Mouse (Mus musculus): ENCODE measurements around the gene Galnt10. TPM values are rescaled to one million over a fixed set of nuclear protein-coding genes. Genes with fewer than 3 reads are reported as not detected.
"Not testable (repeated sequence)": the region's sequence is repeated elsewhere in the genome, so short reads cannot be mapped to it uniquely, and the experiment has no call there.

Galnt10 gene
- total RNA-seq, 2 experiments from 2014 or later, result 7.2 to 8.0 TPM

- no peak for DNase-seq
These were observed 145.8 kb downstream of the Galnt10 start for GRCm38 (mm10) chr11:57790866-57791535.

GRCm38 (mm10) chr11:57795086-57795485, 149.8 kb downstream of the Galnt10 start:
- DNase-seq, result no peak

GRCm38 (mm10) chr11:57797828-57798227, 152.6 kb downstream of the Galnt10 start:
- DNase-seq, result no peak

DNA sequence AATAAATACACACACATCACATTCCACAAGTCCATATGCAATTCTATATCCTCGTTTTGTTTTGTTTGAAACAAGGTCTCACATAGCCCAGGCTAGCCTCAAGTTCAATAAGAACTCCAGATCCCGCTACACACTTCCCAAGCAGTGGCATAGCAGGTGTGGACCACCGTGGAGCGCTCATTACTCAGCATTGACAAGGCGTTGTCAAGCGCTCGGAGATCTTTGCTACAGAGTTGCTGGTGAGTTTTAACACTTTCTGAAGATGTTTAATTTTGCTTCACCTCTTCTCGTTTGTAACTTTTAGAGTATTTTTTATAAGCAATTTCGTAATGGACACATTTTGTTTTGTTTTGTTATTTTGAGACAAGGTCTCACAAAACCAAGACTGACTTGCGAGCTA, 154.2 kb downstream of the Galnt10 start:
- no peak for DNase-seq

- no peak for DNase-seq
These were observed 155.2 kb downstream of the Galnt10 start for GRCm38 (mm10) chr11:57800266-57800951.

DNA sequence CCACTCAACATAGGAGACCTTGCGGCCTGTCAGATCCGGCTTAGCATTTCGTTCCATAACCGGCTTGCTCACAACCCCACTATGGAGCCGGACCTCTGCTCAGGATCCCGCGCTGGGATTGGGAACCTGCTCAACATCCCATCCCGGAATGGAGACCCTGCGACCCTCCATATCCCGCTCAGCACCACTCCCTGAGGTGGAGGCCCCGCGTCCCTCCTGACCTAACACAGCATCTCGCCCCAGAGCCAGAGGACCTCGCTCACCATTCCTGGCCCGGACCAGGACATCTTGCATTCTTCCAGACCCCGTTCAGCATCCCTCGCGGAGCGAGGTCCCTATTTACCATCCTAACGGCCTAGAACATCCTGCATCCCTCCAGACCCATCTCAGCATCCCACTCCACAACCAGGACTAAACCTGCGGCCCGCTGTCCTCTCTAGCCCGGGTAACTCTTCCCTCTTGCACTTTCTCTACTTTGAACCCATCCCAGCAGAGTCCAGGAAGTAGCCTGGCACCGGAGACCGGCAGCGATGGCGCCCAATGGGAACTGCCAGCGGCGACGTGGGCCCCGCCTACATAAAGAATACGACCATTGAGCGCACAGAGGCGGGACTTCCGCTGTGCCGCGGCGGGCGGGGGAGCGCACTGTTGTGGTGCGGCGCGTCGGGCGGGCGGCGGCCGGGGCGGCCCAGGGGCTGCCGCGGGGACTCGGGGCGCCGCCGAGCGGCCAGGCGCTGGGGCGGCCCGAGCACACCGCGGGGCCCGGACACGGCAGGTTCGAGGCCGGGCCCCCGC, 155.9 kb downstream of the Galnt10 start, which contains the start of gene Sap30l:
Gene Sap30l (plus strand): TSS at position 667 of the 795 bp plus-strand sequence.
- peak; percentile 98 to 99 for DNase-seq

DNA sequence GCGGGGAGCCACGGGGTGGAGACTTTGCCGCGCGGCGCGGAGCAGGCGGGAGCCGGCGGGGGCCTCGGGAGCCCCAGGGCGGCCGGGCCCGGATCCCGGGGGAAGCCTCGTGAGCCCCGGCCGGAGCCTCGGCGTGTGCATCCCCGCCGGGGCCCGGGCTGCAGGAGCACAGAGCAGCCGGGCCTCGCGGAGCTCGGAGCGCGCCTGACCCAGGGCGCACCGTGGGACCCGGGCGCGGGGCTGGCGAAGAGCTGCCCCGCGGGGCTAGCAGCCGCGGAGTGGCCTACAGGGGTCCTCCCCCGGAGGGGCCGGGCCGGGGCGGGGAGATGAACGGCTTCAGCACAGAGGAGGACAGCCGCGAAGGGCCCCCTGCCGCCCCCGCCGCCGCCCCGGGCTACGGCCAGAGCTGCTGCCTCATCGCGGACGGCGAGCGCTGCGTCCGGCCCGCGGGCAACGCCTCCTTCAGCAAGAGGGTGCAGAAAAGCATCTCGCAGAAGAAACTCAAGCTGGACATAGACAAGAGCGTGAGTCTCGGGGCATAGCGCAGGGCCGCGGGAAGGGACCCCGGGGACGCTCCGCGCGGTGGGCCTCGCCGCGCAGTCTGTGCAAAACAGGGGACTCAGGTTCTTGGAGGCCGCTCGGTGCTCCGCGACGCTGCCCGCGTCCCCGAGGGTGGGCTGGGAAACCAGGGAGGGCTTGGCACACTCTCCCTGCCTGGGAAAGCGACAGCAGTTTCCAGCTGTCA, 156.7 kb downstream of the Galnt10 start:
- peak; percentile 72 to 75 for DNase-seq

GRCm38 (mm10) chr11:57802511-57802870, 157.2 kb downstream of the Galnt10 start:
- peak in 1 of 2 experiments; percentile 56 for DNase-seq

GRCm38 (mm10) chr11:57805047-57805446, 159.8 kb downstream of the Galnt10 start:
- DNase-seq, result no peak

DNA sequence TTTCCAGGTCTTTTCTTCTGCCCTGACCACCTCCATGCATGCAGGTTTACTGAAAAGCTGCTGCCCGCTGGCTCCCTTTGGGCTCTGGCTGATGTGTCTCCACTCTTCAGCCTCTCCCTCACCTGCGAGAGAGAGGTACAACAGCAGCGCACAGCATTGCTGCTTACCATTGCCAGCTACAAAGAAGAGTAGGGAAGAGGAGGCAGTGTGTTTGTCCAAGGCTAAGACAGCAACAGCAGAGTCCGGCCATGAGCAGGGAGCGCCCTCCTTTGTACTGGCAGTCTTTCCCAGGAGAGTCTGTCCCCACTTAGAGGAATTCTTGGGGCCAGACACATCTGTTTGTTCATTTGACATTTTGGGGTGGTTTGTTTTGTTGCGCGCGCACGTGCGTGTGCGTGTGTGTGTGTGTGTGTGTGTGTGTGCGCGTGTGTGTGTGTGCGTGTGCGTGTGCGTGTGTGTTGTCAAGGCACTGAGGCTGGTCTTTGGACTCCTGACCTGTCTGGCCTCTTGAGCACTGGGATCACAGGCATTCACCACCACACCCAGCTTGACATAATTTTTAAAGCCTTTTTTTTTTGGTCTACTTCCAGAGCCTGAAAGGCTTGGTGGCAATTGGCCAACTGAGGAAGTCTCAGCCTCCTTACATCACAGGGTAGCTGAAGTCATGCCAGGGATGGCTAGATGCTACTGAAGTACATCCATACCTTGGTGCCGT, 163.9 kb downstream of the Galnt10 start:
- DNase-seq, result peak in 1 of 2 experiments; percentile 14

GRCm38 (mm10) chr11:57809732-57810098, 164.5 kb downstream of the Galnt10 start:
- no peak for DNase-seq

- DNase-seq, result peak in 1 of 2 experiments; percentile 8
These were observed 165.8 kb downstream of the Galnt10 start for GRCm38 (mm10) chr11:57811006-57811405.

DNA sequence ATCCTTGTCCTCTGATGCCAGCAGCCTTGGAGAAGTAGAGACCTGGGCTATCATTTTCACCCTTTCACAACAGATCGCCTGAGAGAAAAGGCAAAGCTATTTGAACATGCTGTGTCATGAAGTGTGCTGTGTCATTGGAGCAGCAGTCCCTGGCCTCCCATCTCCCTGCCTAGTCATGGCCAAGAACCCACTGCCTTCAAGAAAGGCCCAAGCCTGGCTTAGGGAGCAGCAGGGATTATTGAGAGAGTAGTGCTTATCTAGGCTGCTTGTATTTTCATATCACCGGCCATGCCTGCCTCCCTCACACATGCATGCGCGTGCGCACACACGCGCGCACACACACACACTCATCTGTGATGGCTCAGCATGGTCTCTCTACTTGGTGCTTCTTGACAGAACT, 167.0 kb downstream of the Galnt10 start:
- no peak for DNase-seq

DNA sequence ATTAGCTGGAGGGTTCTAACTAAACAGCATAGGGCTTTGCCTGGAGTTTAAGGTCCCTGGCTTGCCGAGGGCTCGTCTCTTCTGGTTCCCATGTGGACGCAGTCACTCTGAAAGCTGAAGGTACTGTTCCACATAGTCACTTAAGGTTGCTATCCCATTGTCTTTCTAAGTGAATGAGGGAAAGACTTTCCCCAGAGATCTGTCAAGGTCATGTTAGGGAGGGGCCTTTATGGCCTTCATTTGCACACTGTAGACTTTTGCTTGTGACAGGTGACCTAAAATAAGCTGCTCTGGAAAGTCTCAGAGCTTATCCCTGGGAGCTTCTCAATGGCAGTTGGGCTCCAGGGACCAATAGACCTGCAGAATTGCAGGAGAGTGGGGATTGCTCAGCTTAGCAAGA, 168.4 kb downstream of the Galnt10 start:
- no peak for DNase-seq

DNA sequence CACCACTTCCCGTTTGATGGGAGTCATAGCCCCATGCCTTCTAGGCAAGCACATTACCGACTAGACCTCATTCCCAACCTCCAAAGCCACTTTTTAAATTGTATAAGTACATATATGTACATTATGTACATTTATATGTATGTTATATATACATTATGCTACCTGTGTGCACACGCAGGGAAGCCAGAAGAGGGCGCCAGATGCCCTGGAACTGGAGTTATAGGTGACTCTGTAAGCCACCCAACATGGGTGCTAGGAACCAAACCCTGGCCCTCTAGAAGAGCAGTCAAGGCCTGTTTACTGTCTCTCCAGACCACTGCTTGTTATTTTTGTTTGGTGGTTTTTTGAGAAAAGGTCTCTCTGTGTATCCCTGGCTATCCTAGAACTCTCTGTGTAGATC, 172.9 kb downstream of the Galnt10 start:
- no peak for DNase-seq

DNA sequence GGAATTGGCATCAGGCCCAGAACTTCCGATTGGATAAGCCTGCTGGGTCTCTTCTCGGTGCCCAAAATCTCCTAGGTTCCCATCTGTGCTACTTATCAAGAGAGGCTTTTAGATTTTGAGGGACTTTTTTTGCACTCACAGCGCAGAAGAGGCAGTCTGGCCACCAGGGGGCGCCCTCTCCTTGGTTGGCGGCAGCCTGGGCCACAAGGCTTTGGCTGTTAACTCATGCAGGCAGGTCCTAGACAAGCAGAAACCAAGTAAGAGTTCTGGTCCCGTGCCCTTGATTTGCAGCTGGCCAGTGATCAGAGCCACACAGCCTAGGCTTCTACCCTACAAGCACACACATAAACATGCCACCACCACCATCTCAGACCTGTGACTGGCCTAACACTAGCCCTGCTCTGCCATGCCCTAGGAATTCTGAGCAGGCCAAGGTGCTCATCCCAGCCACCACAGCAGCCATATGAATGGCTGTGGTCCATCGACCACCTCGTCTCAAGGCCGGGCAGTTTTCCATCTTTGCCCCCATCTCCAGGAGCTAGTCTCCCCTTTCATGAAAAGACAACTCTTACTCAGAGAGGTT, 174.8 kb downstream of the Galnt10 start:
- peak; percentile 55 to 89 for DNase-seq

DNA sequence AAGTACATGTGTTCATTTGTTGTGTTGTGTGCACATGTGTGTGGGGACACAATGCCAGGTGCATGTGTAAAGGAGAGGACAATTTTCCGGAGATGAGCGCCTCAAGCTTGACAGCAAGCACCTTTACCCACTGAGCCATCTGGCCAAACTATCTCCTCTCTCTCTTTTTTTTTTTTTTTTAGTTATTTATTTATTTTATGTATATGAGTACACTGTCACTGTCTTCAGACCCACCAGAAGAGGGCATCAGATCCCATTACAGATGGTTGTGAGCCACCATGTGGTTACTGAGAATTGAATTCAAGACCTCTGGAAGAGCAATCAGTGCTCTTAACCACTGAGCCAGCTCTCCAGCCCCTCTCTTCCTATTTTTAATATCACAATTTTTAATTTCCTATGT, 177.9 kb downstream of the Galnt10 start:
- not testable (repeated sequence) for DNase-seq

DNA sequence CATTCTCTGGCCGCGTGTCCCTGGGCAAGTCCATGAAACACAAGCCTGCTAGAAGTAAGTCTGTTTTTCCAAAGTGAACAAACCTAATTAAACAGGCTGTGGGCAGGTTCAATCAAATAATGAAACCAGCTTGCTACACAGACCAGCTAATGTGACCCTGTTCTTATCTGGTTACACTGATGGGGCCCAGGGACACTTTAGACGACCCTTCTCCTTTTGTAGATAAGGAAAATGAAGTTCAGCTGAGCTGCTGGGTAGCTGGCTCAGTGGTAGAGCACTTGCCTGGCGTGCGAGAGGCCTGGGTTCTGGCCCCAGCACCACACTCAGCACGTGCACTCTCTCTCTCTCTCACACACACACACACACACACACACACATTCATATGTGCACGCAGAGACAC, 178.5 kb downstream of the Galnt10 start:
- no peak for DNase-seq

DNA sequence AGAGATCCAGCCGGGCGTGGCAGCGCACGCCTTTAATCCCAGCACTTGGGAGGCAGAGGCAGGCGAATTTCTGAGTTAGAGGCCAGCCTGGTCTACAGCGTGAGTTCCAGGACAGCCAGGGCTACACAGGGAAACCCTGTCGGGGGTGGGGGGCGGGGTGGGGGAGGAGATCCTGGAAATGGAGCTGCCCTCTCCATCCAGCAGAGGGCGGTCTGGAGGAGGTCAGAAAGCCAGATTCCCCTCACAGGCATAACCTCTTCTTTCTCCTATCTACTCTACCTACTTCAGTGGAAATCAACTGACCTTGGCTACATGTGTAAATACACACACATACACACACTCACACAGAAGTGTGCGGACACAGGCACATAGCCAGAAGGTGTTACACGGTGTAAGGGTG, 180.0 kb downstream of the Galnt10 start:
- not testable (repeated sequence) for DNase-seq

GRCm38 (mm10) chr11:57827048-57827914, 182.0 kb downstream of the Galnt10 start:
- DNase-seq, result no peak
